Mouse (Mus musculus) embryonic facial prominence, embryonic 10.5 days (tissue): Measurements from ENCODE around the gene Hnrnpr. TPM values are rescaled to one million over a fixed set of nuclear protein-coding genes. Genes with fewer than 3 reads are reported as not detected.

ENCODE experiments used
- DNase-seq: peaks from one replicate; pipeline ENCODE4 v3.0.0-alpha.2; 2017; ENCODE audit warnings: low spot score
- H3K27ac ChIP-seq: fragments of 300-500 bp; sonication (generic); replicated peaks from 2 replicates; pipeline ENCODE4 v1.5.1; 2016; ENCODE audit warnings: mild to moderate bottlenecking
- H3K27me3 ChIP-seq: fragments of 300-500 bp; sonication (generic); replicated peaks from 2 replicates; pipeline ENCODE4 v1.6.1; 2016; ENCODE audit warnings: low read depth, mild to moderate bottlenecking; ENCODE audit not compliant: poor library complexity, severe bottlenecking
- H3K36me3 ChIP-seq: fragments of 300-500 bp; sonication (generic); replicated peaks from 2 replicates; pipeline ENCODE4 v1.6.1; 2016; ENCODE audit warnings: mild to moderate bottlenecking, moderate library complexity
- H3K4me1 ChIP-seq: fragments of 300-500 bp; sonication (generic); 2 replicates; pipeline ENCODE4 v1.6.1; 2016
- H3K4me3 ChIP-seq: fragments of 300-500 bp; sonication (generic); 2 replicates; pipeline ENCODE4 v1.5.1; 2016; ENCODE audit warnings: mild to moderate bottlenecking, moderate library complexity
- H3K9me3 ChIP-seq: fragments of 300-500 bp; sonication (generic); 2 replicates; pipeline ENCODE4 v1.6.1; 2016; ENCODE audit warnings: mild to moderate bottlenecking
- WGBS: fragments of 180-500 bp; shearing (Covaris S2); methylation state at CpG from one replicate; pipeline ENCODE4 v1.1.7; 2016; 5-methylcytosine and 5-hydroxymethylcytosine counted together
- polyA plus RNA-seq: library from polyadenylated mRNA; unstranded; fragments of >200 nt; fragmentation: Nextera tagmentation; extraction: Ambion mirVana; gene quantifications from 2 replicates; pipeline ENCODE4 v1.2.1, GENCODE M21; 2016

Hnrnpr gene
- polyA plus RNA-seq, result 227 and 246 TPM in 2 replicates

GRCm38 (mm10) chr4:136310229-136311041 is at the start of gene Hnrnpr:
Gene Hnrnpr, plus strand, starts transcription at chr4:136310942.
- peaks cover 43% of the 10 kb centered on the region for H3K4me1 ChIP-seq
- no peaks in the 10 kb centered on the region for H3K36me3 ChIP-seq
- no peaks in the 10 kb centered on the region for H3K9me3 ChIP-seq
- H3K27ac ChIP-seq, result peak within 1 kb of the TSS; percentile 100
- H3K4me3 ChIP-seq, result peak within 1 kb of the TSS; percentile 100
- H3K27me3 ChIP-seq, result no peaks in the 10 kb centered on the region
- under 1% methylated on average over 65 of the region's 65 CpGs for WGBS
- peak; percentile 100 for DNase-seq

- H3K4me3 ChIP-seq, result no peak overlapping the region
- DNase-seq, result no peak
- 80% methylated on average over 10 of the region's 10 CpGs for WGBS
Observed at GRCm38 (mm10) chr4:136261912-136262311, 48.8 kb upstream of the Hnrnpr start.

GRCm38 (mm10) chr4:136263555-136263954 is 47.2 kb upstream of the Hnrnpr start:
- H3K27ac ChIP-seq, result no peak overlapping the region
- no peak for DNase-seq
- peaks cover 8% of the 10 kb centered on the region; the same call in 1 of the 2 replicates for H3K27me3 ChIP-seq
- no peaks in the 10 kb centered on the region for H3K9me3 ChIP-seq
- H3K4me3 ChIP-seq, result no peak overlapping the region
- WGBS, result 90% methylated on average over 4 of the region's 4 CpGs
- H3K36me3 ChIP-seq, result no peaks in the 10 kb centered on the region
- H3K4me1 ChIP-seq, result peaks cover 13% of the 10 kb centered on the region

More at GRCm38 (mm10) chr4:136261912-136262311, 48.8 kb upstream of the Hnrnpr start:
- peaks cover 17% of the 10 kb centered on the region for H3K27me3 ChIP-seq
- no peaks in the 10 kb centered on the region for H3K9me3 ChIP-seq
- H3K36me3 ChIP-seq, result no peaks in the 10 kb centered on the region
- H3K4me1 ChIP-seq, result peaks cover 13% of the 10 kb centered on the region
- H3K27ac ChIP-seq, result no peak overlapping the region

DNA sequence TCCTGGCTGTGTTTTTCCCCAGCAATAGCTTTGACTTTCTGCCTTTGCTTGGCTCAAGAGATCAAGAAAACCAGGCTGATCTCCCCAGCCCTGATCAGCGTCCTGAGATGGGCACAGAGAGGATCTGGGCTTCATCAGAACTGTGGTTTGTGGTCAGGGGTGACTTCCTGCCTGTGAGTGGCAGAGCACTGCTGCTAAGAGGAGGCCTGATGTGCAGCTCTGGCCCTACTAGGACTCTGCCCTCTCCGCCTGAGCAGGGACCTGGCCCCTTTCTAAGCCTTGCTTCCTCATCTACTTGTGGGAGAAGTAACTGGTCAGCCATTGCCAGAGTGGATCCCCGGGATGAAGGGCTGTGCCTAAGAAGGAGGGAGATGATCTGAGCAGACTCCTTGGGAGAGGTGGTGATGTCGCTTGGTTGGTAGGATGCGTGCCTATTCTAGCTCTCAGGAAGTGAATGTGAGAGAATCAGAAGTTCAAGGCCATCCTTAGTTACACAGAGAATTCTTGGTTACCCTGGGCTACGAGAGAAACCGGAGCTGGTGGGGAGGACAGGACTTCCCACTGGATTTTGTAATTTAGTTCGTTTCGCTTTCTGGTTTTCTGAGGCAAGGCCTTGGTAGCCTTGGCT is 43.9 kb upstream of the Hnrnpr start:
- H3K27ac ChIP-seq, result no peak overlapping the region
- peaks cover 8% of the 10 kb centered on the region; the same call in 1 of the 2 replicates for H3K27me3 ChIP-seq
- no peak for DNase-seq
- H3K4me1 ChIP-seq, result peaks cover 8% of the 10 kb centered on the region; the same call in 1 of the 2 replicates
- no peak overlapping the region for H3K4me3 ChIP-seq
- WGBS, result 79% methylated on average over 9 of the region's 9 CpGs
- no peaks in the 10 kb centered on the region for H3K9me3 ChIP-seq
- H3K36me3 ChIP-seq, result no peaks in the 10 kb centered on the region

GRCm38 (mm10) chr4:136268912-136269311 is 41.8 kb upstream of the Hnrnpr start:
- Histone ChIP-seq H3K4me3 (no peak overlapping the region), H3K9me3 (peaks cover 16% of the 10 kb centered on the region), H3K27me3 (peaks cover 8% of the 10 kb centered on the region; the same call in 1 of the 2 replicates), H3K27ac (no peak overlapping the region), H3K4me1 (peaks cover 8% of the 10 kb centered on the region; the same call in 1 of the 2 replicates), H3K36me3 (0 out of 2 replicates have a peak, but pooled peaks cover 3% of the 10 kb centered on the region)
- 97% methylated on average over 1 of the region's 1 CpGs for WGBS
- no peak for DNase-seq

DNA sequence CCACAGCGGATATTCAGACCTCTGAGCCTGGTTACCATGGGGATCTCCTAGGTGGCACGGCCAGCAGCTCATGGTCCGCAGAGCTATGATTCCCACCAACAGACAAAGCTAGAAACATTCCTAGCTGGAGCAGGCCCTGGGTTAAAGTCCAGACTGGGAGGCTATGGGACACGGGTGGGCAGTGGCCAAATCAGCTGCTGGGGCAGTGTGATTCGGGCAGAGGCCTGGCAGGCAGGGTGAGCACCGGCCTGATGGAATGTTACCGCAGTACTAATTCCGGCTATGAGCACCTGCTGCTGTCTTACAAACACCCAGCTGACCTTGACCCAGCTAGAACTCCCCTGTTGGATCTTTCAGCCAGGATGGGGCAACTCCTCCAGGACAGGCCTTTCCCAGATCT is 40.1 kb upstream of the Hnrnpr start:
- no peak for DNase-seq
- peaks cover 5% of the 10 kb centered on the region; the same call in 1 of the 2 replicates for H3K4me1 ChIP-seq
- no peaks in the 10 kb centered on the region for H3K27me3 ChIP-seq
- 0 out of 2 replicates have a peak, but pooled peaks cover 3% of the 10 kb centered on the region for H3K36me3 ChIP-seq
- no peak overlapping the region for H3K4me3 ChIP-seq
- H3K27ac ChIP-seq, result no peak overlapping the region
- 88% methylated on average over 8 of the region's 8 CpGs for WGBS
- peaks cover 18% of the 10 kb centered on the region for H3K9me3 ChIP-seq

- WGBS, result 86% methylated on average over 8 of the region's 8 CpGs
- H3K27ac ChIP-seq, result no peak overlapping the region
- peaks cover 36% of the 10 kb centered on the region for H3K4me1 ChIP-seq
- H3K4me3 ChIP-seq, result no peak overlapping the region
- DNase-seq, result no peak
- H3K27me3 ChIP-seq, result 0 out of 2 replicates have a peak, but pooled peaks cover 9% of the 10 kb centered on the region
- H3K36me3 ChIP-seq, result no peaks in the 10 kb centered on the region
- no peaks in the 10 kb centered on the region for H3K9me3 ChIP-seq
Observed at GRCm38 (mm10) chr4:136281097-136281496, 29.6 kb upstream of the Hnrnpr start.

- H3K36me3 ChIP-seq, result no peaks in the 10 kb centered on the region
- peaks cover 42% of the 10 kb centered on the region for H3K4me1 ChIP-seq
- WGBS, result 57% methylated on average over 9 of the region's 9 CpGs
- no peak for DNase-seq
- no peaks in the 10 kb centered on the region for H3K9me3 ChIP-seq
- no peak overlapping the region for H3K4me3 ChIP-seq
- H3K27ac ChIP-seq, result peak overlapping the region; percentile 49
- H3K27me3 ChIP-seq, result 0 out of 2 replicates have a peak, but pooled peaks cover 4% of the 10 kb centered on the region
Observed at GRCm38 (mm10) chr4:136281611-136282010, 29.1 kb upstream of the Hnrnpr start.

DNA sequence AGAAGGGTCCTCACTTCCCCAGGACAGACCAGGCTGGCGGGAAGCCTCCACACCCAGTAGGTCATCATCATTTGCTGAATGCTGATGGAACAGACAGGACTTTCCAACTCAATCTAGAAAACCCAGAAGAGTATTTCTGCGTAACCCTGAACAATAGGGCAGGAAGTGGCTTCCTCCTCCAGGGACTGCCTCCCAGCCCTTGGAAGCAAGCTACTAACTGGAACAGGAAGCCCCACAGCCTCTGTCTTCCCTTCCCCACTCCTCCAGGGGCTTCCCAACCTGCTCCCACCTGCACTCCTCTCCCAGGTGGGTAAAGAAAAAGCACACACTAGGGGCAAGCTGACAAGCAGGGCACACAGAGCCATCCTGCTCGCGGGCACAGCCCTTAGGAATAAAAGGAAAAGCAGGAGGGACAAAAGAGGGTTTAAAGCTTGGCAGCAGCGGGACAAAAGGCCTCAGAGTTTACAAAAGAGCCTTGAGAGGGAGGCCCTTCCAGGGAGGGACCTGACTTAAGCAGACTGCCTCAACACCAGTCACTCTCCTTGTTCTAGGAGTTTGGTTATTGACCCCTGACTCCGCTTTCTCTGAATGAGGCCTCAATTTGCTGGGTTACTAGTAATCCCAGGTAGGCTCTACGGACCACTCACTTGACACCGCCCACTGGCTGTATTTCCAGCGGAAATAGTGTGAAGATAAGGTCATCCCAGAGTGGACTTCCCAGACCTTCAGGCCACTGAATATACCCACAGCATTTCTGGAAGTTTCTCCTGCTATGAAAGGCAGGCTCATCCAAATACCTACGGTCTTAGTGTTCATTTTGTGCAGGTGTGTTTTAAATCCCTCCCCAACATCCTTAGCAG is 27.9 kb upstream of the Hnrnpr start:
- DNase-seq, result peak; percentile 35
- H3K4me3 ChIP-seq, result no peak overlapping the region
- H3K27ac ChIP-seq, result peak overlapping the region; percentile 82
- peaks cover 54% of the 10 kb centered on the region for H3K4me1 ChIP-seq
- WGBS, result 23% methylated on average over 10 of the region's 10 CpGs
- peaks cover 8% of the 10 kb centered on the region for H3K36me3 ChIP-seq
- no peaks in the 10 kb centered on the region for H3K9me3 ChIP-seq
- 0 out of 2 replicates have a peak, but pooled peaks cover 3% of the 10 kb centered on the region for H3K27me3 ChIP-seq

GRCm38 (mm10) chr4:136283783-136284182 is 27.0 kb upstream of the Hnrnpr start:
- Histone ChIP-seq H3K36me3 (peaks cover 17% of the 10 kb centered on the region), H3K27me3 (peaks cover 10% of the 10 kb centered on the region), H3K4me1 (peaks cover 54% of the 10 kb centered on the region), H3K9me3 (peaks cover 6% of the 10 kb centered on the region), H3K27ac (peak overlapping the region; percentile 82), H3K4me3 (no peak overlapping the region)
- peak; percentile 28 for DNase-seq
- 20% methylated on average over 2 of the region's 2 CpGs for WGBS

DNA sequence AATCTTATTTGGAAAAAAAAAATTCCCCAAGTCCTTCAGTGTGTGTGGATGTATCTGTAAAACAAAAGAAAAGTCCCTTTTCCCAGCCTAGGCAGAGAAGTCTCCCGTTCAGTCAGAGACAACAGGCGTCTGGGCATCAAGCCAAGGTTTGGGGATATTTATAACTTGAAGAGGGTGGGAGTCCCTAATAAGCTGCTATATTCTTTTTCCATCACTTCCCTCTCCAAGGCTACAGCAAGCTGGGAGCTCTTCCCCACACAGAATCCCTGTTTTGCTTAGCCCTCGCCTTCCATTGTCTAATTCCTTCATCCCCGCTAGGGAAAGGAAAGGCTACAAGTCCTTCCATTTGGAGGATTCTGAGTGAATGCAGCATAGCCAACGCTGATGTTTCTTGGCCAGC is 26.3 kb upstream of the Hnrnpr start, which contains the start of gene Zfp46:
TSS of gene Zfp46 (plus strand) at position 229 of the 400 bp plus-strand sequence.
- peak within 1 kb of the TSS; percentile 67 for H3K4me3 ChIP-seq
- WGBS, result 64% methylated on average over 5 of the region's 5 CpGs
- peaks cover 9% of the 10 kb centered on the region for H3K9me3 ChIP-seq
- peaks cover 16% of the 10 kb centered on the region for H3K27me3 ChIP-seq
- peaks cover 24% of the 10 kb centered on the region for H3K36me3 ChIP-seq
- H3K4me1 ChIP-seq, result peaks cover 54% of the 10 kb centered on the region
- DNase-seq, result no peak
- peak within 1 kb of the TSS; percentile 93 for H3K27ac ChIP-seq

DNA sequence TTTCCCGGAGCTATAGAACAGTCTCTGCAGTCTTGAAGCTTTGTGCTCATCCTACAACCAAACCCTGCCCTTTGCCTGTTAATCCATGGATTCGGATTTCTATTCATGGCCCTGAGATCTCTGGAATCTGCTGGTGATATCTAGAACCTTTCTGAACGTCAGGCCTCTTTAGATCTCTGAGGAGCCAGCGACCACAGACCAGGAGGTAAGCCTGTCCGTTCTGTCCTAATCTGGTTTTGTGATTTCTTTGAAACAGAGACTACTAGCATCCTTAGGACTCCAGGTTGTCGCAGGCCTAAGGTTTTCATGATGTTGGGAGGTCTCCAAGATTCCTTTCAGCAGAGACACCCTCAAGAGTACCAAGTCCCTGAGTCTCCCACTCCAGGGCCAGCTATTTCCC is 25.9 kb upstream of the Hnrnpr start:
- H3K27me3 ChIP-seq, result peaks cover 21% of the 10 kb centered on the region
- 42% methylated on average over 6 of the region's 6 CpGs for WGBS
- DNase-seq, result no peak
- H3K9me3 ChIP-seq, result peaks cover 9% of the 10 kb centered on the region
- peaks cover 55% of the 10 kb centered on the region for H3K4me1 ChIP-seq
- H3K36me3 ChIP-seq, result peaks cover 28% of the 10 kb centered on the region
- peak overlapping the region; percentile 93 for H3K27ac ChIP-seq
- peak overlapping the region; percentile 67 for H3K4me3 ChIP-seq
